Mouse (Mus musculus): Measurements from ENCODE around the gene Dvl3.

DNA sequence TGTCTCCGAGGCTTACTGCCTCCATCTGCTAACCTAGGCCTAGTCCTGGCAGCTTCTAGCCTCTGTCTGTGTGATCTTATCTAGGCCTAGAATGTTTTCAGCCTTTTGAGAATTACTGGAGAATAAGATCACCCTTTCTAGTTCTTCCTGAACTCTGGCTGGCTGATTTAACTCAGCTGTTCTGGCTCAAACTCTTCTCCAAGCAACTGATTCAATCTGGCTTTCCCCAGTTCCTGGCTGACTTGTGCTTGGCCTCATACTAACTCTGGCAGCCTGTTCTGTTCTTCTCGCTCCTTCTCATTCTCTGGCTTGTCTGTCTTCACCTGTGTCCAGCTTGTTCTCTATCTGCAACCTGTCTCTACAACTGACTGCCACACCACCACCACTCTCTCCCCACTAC, 25.5 kb upstream of the Dvl3 start:
- TF ChIP-seq CTCF (IDR thresholded peaks at IDR 0.05; ENCODE audit: low read depth), result no peak
- no peak for TF ChIP-seq EP300 (IDR thresholded peaks at IDR 0.05; ENCODE audit: low read depth)
